Mouse (Mus musculus): ENCODE data around the gene Wfdc15a. TPM values are rescaled to one million over a fixed set of nuclear protein-coding genes. Genes with fewer than 3 reads are reported as not detected.

Gene Wfdc15a
- total and polyA plus RNA-seq, 3 experiments = not detected

- no peak for TF ChIP-seq ZKSCAN1 (IDR thresholded peaks at IDR 0.05; ENCODE audit: borderline replicate concordance, low read depth, low read length)
- no peak for TF ChIP-seq ZNF384 (IDR thresholded peaks at IDR 0.05; ENCODE audit: low read depth, low read length)
- TF ChIP-seq MAFK (IDR thresholded peaks at IDR 0.05; ENCODE audit: insufficient replicate concordance, low read length) = no peak
- TF ChIP-seq ETS1 (conservative IDR thresholded peaks at IDR 0.05; ENCODE audit: low read depth, low read length) = no peak
- TF ChIP-seq USF1 (IDR thresholded peaks at IDR 0.05; ENCODE audit: low read depth, low read length) = no peak
- no peak for TF ChIP-seq ZMIZ1 (IDR thresholded peaks at IDR 0.05; ENCODE audit: low read depth, low read length)
- TF ChIP-seq TCF12 (IDR thresholded peaks at IDR 0.05; ENCODE audit: low read depth, low read length) = no peak
- no peak for TF ChIP-seq SMC3 (IDR thresholded peaks at IDR 0.05; ENCODE audit: low read depth, low read length)
- TF ChIP-seq ELF1 (IDR thresholded peaks at IDR 0.05; ENCODE audit: low read depth, low read length) = no peak
- no peak for TF ChIP-seq NELFE (IDR thresholded peaks at IDR 0.05; ENCODE audit: low read depth, low read length)
- no peak for TF ChIP-seq E2F4 (IDR thresholded peaks at IDR 0.05; ENCODE audit: insufficient replicate concordance, low read depth, low read length)
- TF ChIP-seq CHD2 (IDR thresholded peaks at IDR 0.05; ENCODE audit: low read length) = no peak
- TF ChIP-seq NRF1 (IDR thresholded peaks at IDR 0.05; ENCODE audit: low read depth, low read length) = no peak
- no peak for TF ChIP-seq BHLHE40 (IDR thresholded peaks at IDR 0.05; ENCODE audit: low read depth, low read length)
- TF ChIP-seq JUN (IDR thresholded peaks at IDR 0.05; ENCODE audit: insufficient read depth, low read depth, low read length) = no peak
- peaks cover 0 to 5% of the 10 kb centered on the region in 2 experiments; a peak in 1 of 4 replicates for H3K4me1 ChIP-seq (ENCODE audit: control insufficient read depth in 1 of 2, insufficient read depth in 2 of 2)
- no peaks in the 10 kb centered on the region for H3K79me2 ChIP-seq (replicated peaks; ENCODE audit: control insufficient read depth, extremely low read depth, insufficient read depth, poor library complexity, severe bottlenecking)
- dilution Hi-C loops (cut with MboI; ENCODE audit: extremely low pct_ligation_motif_present, extremely low pct_unique_long_range_greater_than_20kb, low sequenced_read_pairs) = no loop called here
- H3K36me3 ChIP-seq (replicated peaks in 1 of 2; ENCODE audit: control insufficient read depth in 1 of 2, insufficient read depth in 1 of 2, low read length in 1 of 2) = peaks cover 0 to 1% of the 10 kb centered on the region in 2 experiments
- DNase-seq (ENCODE audit: extremely low read depth) = no peak
- no peaks in the 10 kb centered on the region for H3K27me3 ChIP-seq (replicated peaks)
- no peak within 1 kb of the TSS for H3K27ac ChIP-seq (ENCODE audit: insufficient read depth, low read depth)
- 0 out of 2 replicates have a peak within 1 kb of the TSS, but pooled peaks have one; percentile 5 for H3K9ac ChIP-seq (ENCODE audit: insufficient read depth, low read depth)
- peak within 1 kb of the TSS; percentile 89 for H3K4me2 ChIP-seq (ENCODE audit: insufficient read depth, low read depth, poor library complexity, severe bottlenecking)
- peak within 1 kb of the TSS in 2 of 3 experiments; percentile 20 to 54 for H3K4me3 ChIP-seq (replicated peaks in 1 of 3; ENCODE audit: low read depth in 2 of 3, low read length in 2 of 3, poor library complexity in 1 of 3)
- peaks cover 10% of the 10 kb centered on the region for H3K9me3 ChIP-seq (replicated peaks; ENCODE audit: low read length)
- in situ Hi-C loops (cut with MboI; ENCODE audit: low pct_ligation_motif_present, low pct_unique_long_range_greater_than_20kb, low sequenced_read_pairs) = loop anchor here (5.0 kb wide), 1 partner anchor 39 kb away; no protein-coding TSS in a partner anchor
These were observed 29.0 kb downstream of the Wfdc15a start, which contains the start of gene Kcns1 for GRCm38 (mm10) chr2:164170902-164171301. TSS of gene Kcns1 (minus strand) at chr2:164171113.

GRCm38 (mm10) chr2:164170326-164170725, 29.6 kb downstream of the Wfdc15a start:
- Histone ChIP-seq H3K27ac (ENCODE audit: insufficient read depth, low read depth) (no peak overlapping the region), H3K79me2 (replicated peaks; ENCODE audit: control insufficient read depth, extremely low read depth, insufficient read depth, poor library complexity, severe bottlenecking) (no peaks in the 10 kb centered on the region), H3K4me1 (ENCODE audit: control insufficient read depth in 1 of 2, insufficient read depth in 2 of 2) (peaks cover 0 to 5% of the 10 kb centered on the region in 2 experiments; a peak in 1 of 4 replicates), H3K9ac (ENCODE audit: insufficient read depth, low read depth) (no peak overlapping the region), H3K36me3 (replicated peaks in 1 of 2; ENCODE audit: control insufficient read depth in 1 of 2, insufficient read depth in 1 of 2, low read length in 1 of 2) (peaks cover 0 to 1% of the 10 kb centered on the region in 2 experiments), H3K27me3 (replicated peaks) (no peaks in the 10 kb centered on the region), H3K4me3 (replicated peaks in 1 of 3; ENCODE audit: low read depth in 2 of 3, low read length in 2 of 3, poor library complexity in 1 of 3) (no peak overlapping the region), H3K4me2 (ENCODE audit: insufficient read depth, low read depth, poor library complexity, severe bottlenecking) (peak overlapping the region; percentile 89), H3K9me3 (replicated peaks; ENCODE audit: low read length) (peaks cover 10% of the 10 kb centered on the region)
- dilution Hi-C loops (cut with MboI; ENCODE audit: extremely low pct_ligation_motif_present, extremely low pct_unique_long_range_greater_than_20kb, low sequenced_read_pairs) = no loop called here
- TF ChIP-seq USF2 (conservative IDR thresholded peaks at IDR 0.05; ENCODE audit: low read depth, low read length) (no peak), EP300 (IDR thresholded peaks at IDR 0.05; ENCODE audit: low read length) (no peak), NRF1 (IDR thresholded peaks at IDR 0.05; ENCODE audit: low read depth, low read length) (no peak), ZC3H11A (IDR thresholded peaks at IDR 0.05; ENCODE audit: low read depth, low read length) (no peak), USF1 (IDR thresholded peaks at IDR 0.05; ENCODE audit: low read depth, low read length) (no peak), TCF12 (IDR thresholded peaks at IDR 0.05; ENCODE audit: low read depth, low read length) (no peak)
- DNase-seq (ENCODE audit: extremely low read depth) = no peak
- in situ Hi-C loops (cut with MboI; ENCODE audit: low pct_ligation_motif_present, low pct_unique_long_range_greater_than_20kb, low sequenced_read_pairs) = loop anchor here (5.0 kb wide), 1 partner anchor 38 kb away; no protein-coding TSS in a partner anchor

Measured in CH12.LX (cell line).